Mouse (Mus musculus) lung, embryonic 16.5 days (tissue): ENCODE data around the gene Avpr2. TPM values are rescaled to one million over a fixed set of nuclear protein-coding genes. Genes with fewer than 3 reads are reported as not detected.

Experiments used
- ATAC-seq: fragments of 200-750 bp; cut with Nextera tagmentation; 2 replicates; pipeline ENCODE4 v1.8.0; 2017; ENCODE audit warnings: low read depth, mild to moderate bottlenecking, moderate library complexity
- H3K27ac ChIP-seq: fragments of 300-500 bp; sonication (generic); 2 replicates; pipeline ENCODE4 v1.5.1; 2014; ENCODE audit warnings: mild to moderate bottlenecking, control low read depth, low read length
- H3K27me3 ChIP-seq: fragments of 300-500 bp; sonication (generic); 2 replicates; pipeline ENCODE4 v1.6.1; 2014; ENCODE audit warnings: low read depth, low read length, mixed read lengths; ENCODE audit not compliant: control insufficient read depth, insufficient read depth
- H3K36me3 ChIP-seq: fragments of 300-500 bp; sonication (generic); 2 replicates; pipeline ENCODE4 v1.6.1; 2014; ENCODE audit warnings: low read length; ENCODE audit not compliant: control insufficient read depth, insufficient read depth
- H3K4me1 ChIP-seq: fragments of 300-500 bp; sonication (generic); replicated peaks from 2 replicates; pipeline ENCODE4 v1.6.1; 2014; ENCODE audit warnings: low read length, mixed read lengths; ENCODE audit not compliant: control insufficient read depth, insufficient read depth
- H3K4me2 ChIP-seq: fragments of 300-500 bp; sonication (generic); 2 replicates; pipeline ENCODE4 v1.6.1; 2014; ENCODE audit warnings: low read depth, low read length, control low read depth
- H3K4me3 ChIP-seq: fragments of 300-500 bp; sonication (generic); 2 replicates; pipeline ENCODE4 v1.5.1; 2014; ENCODE audit warnings: mild to moderate bottlenecking, low read length, control low read depth
- H3K9ac ChIP-seq: fragments of 300-500 bp; sonication (generic); 2 replicates; pipeline ENCODE4 v1.6.1; 2014; ENCODE audit warnings: low read length, control low read depth
- H3K9me3 ChIP-seq: fragments of 300-500 bp; sonication (generic); 2 replicates; pipeline ENCODE4 v1.6.1; 2016; ENCODE audit warnings: low read length; ENCODE audit not compliant: control insufficient read depth
- WGBS: fragments of 180-500 bp; shearing (Covaris S2); extraction: QIAGEN DNeasy Blood & Tissue Kit; methylation state at CpG from one replicate; pipeline ENCODE4 v1.1.7; 2014; 5-methylcytosine and 5-hydroxymethylcytosine counted together
- polyA plus RNA-seq: library from polyadenylated mRNA; unstranded; fragments of >200 nt; fragmentation: Nextera tagmentation; extraction: Ambion mirVana; gene quantifications from 2 replicates; pipeline ENCODE4 v1.2.1, GENCODE M21; 2015

Avpr2 gene
- polyA plus RNA-seq: 0.06 TPM in 1 of 2 replicates, not detected in the other

- no peaks in the 10 kb centered on the region for H3K36me3 ChIP-seq
- no peaks in the 10 kb centered on the region for H3K4me1 ChIP-seq
- no peak within 1 kb of the TSS for H3K9ac ChIP-seq
- no peak within 1 kb of the TSS for H3K27ac ChIP-seq
- H3K4me2 ChIP-seq: no peak within 1 kb of the TSS
- ATAC-seq: no peak
- H3K4me3 ChIP-seq: no peak within 1 kb of the TSS
- no peaks in the 10 kb centered on the region for H3K9me3 ChIP-seq
- no peaks in the 10 kb centered on the region for H3K27me3 ChIP-seq
- WGBS: 78% methylated on average over 6 of the region's 6 CpGs
These were observed at the start of gene Avpr2 for GRCm38 (mm10) chrX:73891551-73892152. Gene Avpr2 (plus strand): TSS chrX:73892102.

GRCm38 (mm10) chrX:73854326-73855086 lies 37.4 kb upstream of the Avpr2 start:
- H3K27ac ChIP-seq: no peak overlapping the region
- no peaks in the 10 kb centered on the region for H3K36me3 ChIP-seq
- 73% methylated on average over 9 of the region's 9 CpGs for WGBS
- no peaks in the 10 kb centered on the region for H3K9me3 ChIP-seq
- H3K4me3 ChIP-seq: no peak overlapping the region
- no peak for ATAC-seq
- H3K27me3 ChIP-seq: no peaks in the 10 kb centered on the region
- H3K4me1 ChIP-seq: no peaks in the 10 kb centered on the region
- H3K9ac ChIP-seq: no peak overlapping the region
- H3K4me2 ChIP-seq: no peak overlapping the region

GRCm38 (mm10) chrX:73855087-73855408 lies 36.9 kb upstream of the Avpr2 start:
- no peak overlapping the region for H3K4me2 ChIP-seq
- no peak overlapping the region for H3K4me3 ChIP-seq
- 45% methylated on average over 3 of the region's 3 CpGs for WGBS
- no peaks in the 10 kb centered on the region for H3K27me3 ChIP-seq
- no peaks in the 10 kb centered on the region for H3K4me1 ChIP-seq
- H3K9me3 ChIP-seq: no peaks in the 10 kb centered on the region
- no peak for ATAC-seq
- H3K9ac ChIP-seq: no peak overlapping the region
- H3K27ac ChIP-seq: no peak overlapping the region
- H3K36me3 ChIP-seq: no peaks in the 10 kb centered on the region

- 32% methylated on average over 3 of the region's 3 CpGs for WGBS
These were observed 27.2 kb upstream of the Avpr2 start for GRCm38 (mm10) chrX:73864692-73865091.

GRCm38 (mm10) chrX:73867256-73867655 lies 24.6 kb upstream of the Avpr2 start:
- Histone ChIP-seq H3K36me3 (no peaks in the 10 kb centered on the region), H3K4me1 (no peaks in the 10 kb centered on the region), H3K4me2 (no peak overlapping the region), H3K4me3 (no peak overlapping the region), H3K27ac (no peak overlapping the region), H3K27me3 (no peaks in the 10 kb centered on the region), H3K9me3 (no peaks in the 10 kb centered on the region), H3K9ac (no peak overlapping the region)
- ATAC-seq: no peak
- WGBS: 26% methylated on average over 2 of the region's 3 CpGs

More at GRCm38 (mm10) chrX:73864692-73865091, 27.2 kb upstream of the Avpr2 start:
- H3K9me3 ChIP-seq: no peaks in the 10 kb centered on the region
- no peaks in the 10 kb centered on the region for H3K27me3 ChIP-seq
- H3K4me3 ChIP-seq: no peak overlapping the region
- no peaks in the 10 kb centered on the region for H3K36me3 ChIP-seq
- no peak overlapping the region for H3K9ac ChIP-seq
- no peak for ATAC-seq
- H3K27ac ChIP-seq: no peak overlapping the region
- no peaks in the 10 kb centered on the region for H3K4me1 ChIP-seq
- H3K4me2 ChIP-seq: no peak overlapping the region

- Histone ChIP-seq H3K36me3 (no peaks in the 10 kb centered on the region), H3K4me3 (no peak overlapping the region), H3K4me1 (no peaks in the 10 kb centered on the region), H3K9ac (no peak overlapping the region), H3K27me3 (no peaks in the 10 kb centered on the region), H3K4me2 (no peak overlapping the region), H3K27ac (no peak overlapping the region), H3K9me3 (no peaks in the 10 kb centered on the region)
- WGBS: 58% methylated on average over 1 of the region's 1 CpGs
- ATAC-seq: no peak
These were observed 24.1 kb upstream of the Avpr2 start for GRCm38 (mm10) chrX:73867852-73868251.

GRCm38 (mm10) chrX:73869334-73869733 lies 22.6 kb upstream of the Avpr2 start:
- no peak overlapping the region for H3K4me3 ChIP-seq
- H3K4me2 ChIP-seq: no peak overlapping the region
- H3K9ac ChIP-seq: no peak overlapping the region
- 14% methylated on average over 5 of the region's 5 CpGs for WGBS
- ATAC-seq: no peak
- H3K27ac ChIP-seq: no peak overlapping the region
- no peaks in the 10 kb centered on the region for H3K4me1 ChIP-seq
- no peaks in the 10 kb centered on the region for H3K9me3 ChIP-seq
- H3K27me3 ChIP-seq: no peaks in the 10 kb centered on the region
- H3K36me3 ChIP-seq: no peaks in the 10 kb centered on the region

- no peaks in the 10 kb centered on the region for H3K4me1 ChIP-seq
- H3K27ac ChIP-seq: no peak overlapping the region
- no peak for ATAC-seq
- no peaks in the 10 kb centered on the region for H3K9me3 ChIP-seq
- H3K36me3 ChIP-seq: no peaks in the 10 kb centered on the region
- H3K4me2 ChIP-seq: no peak overlapping the region
- H3K9ac ChIP-seq: no peak overlapping the region
- H3K4me3 ChIP-seq: no peak overlapping the region
- no peaks in the 10 kb centered on the region for H3K27me3 ChIP-seq
These were observed 20.4 kb upstream of the Avpr2 start for GRCm38 (mm10) chrX:73871474-73871873.

GRCm38 (mm10) chrX:73871956-73872355 lies 19.9 kb upstream of the Avpr2 start:
- Histone ChIP-seq H3K4me1 (no peaks in the 10 kb centered on the region), H3K27ac (no peak overlapping the region), H3K36me3 (no peaks in the 10 kb centered on the region), H3K4me3 (no peak overlapping the region), H3K27me3 (no peaks in the 10 kb centered on the region), H3K4me2 (no peak overlapping the region), H3K9me3 (no peaks in the 10 kb centered on the region), H3K9ac (no peak overlapping the region)
- WGBS: 23% methylated on average over 1 of the region's 1 CpGs
- no peak for ATAC-seq
